Mouse (Mus musculus) lung, embryonic 16.5 days (tissue): ENCODE data around the gene Tgds. TPM values are rescaled to one million over a fixed set of nuclear protein-coding genes. Genes with fewer than 3 reads are reported as not detected.

Source experiments
- ATAC-seq: fragments of 200-750 bp; cut with Nextera tagmentation; 2 replicates; pipeline ENCODE4 v1.8.0; 2017; ENCODE audit warnings: low read depth, mild to moderate bottlenecking, moderate library complexity
- H3K27ac ChIP-seq: fragments of 300-500 bp; sonication (generic); 2 replicates; pipeline ENCODE4 v1.5.1; 2014; ENCODE audit warnings: mild to moderate bottlenecking, control low read depth, low read length
- H3K27me3 ChIP-seq: fragments of 300-500 bp; sonication (generic); 2 replicates; pipeline ENCODE4 v1.6.1; 2014; ENCODE audit warnings: low read depth, low read length, mixed read lengths; ENCODE audit not compliant: control insufficient read depth, insufficient read depth
- H3K36me3 ChIP-seq: fragments of 300-500 bp; sonication (generic); 2 replicates; pipeline ENCODE4 v1.6.1; 2014; ENCODE audit warnings: low read length; ENCODE audit not compliant: control insufficient read depth, insufficient read depth
- H3K4me1 ChIP-seq: fragments of 300-500 bp; sonication (generic); replicated peaks from 2 replicates; pipeline ENCODE4 v1.6.1; 2014; ENCODE audit warnings: low read length, mixed read lengths; ENCODE audit not compliant: control insufficient read depth, insufficient read depth
- H3K4me2 ChIP-seq: fragments of 300-500 bp; sonication (generic); 2 replicates; pipeline ENCODE4 v1.6.1; 2014; ENCODE audit warnings: low read depth, low read length, control low read depth
- H3K4me3 ChIP-seq: fragments of 300-500 bp; sonication (generic); 2 replicates; pipeline ENCODE4 v1.5.1; 2014; ENCODE audit warnings: mild to moderate bottlenecking, low read length, control low read depth
- H3K9ac ChIP-seq: fragments of 300-500 bp; sonication (generic); 2 replicates; pipeline ENCODE4 v1.6.1; 2014; ENCODE audit warnings: low read length, control low read depth
- H3K9me3 ChIP-seq: fragments of 300-500 bp; sonication (generic); 2 replicates; pipeline ENCODE4 v1.6.1; 2016; ENCODE audit warnings: low read length; ENCODE audit not compliant: control insufficient read depth
- WGBS: fragments of 180-500 bp; shearing (Covaris S2); extraction: QIAGEN DNeasy Blood & Tissue Kit; methylation state at CpG from one replicate; pipeline ENCODE4 v1.1.7; 2014; 5-methylcytosine and 5-hydroxymethylcytosine counted together
- polyA plus RNA-seq: library from polyadenylated mRNA; unstranded; fragments of >200 nt; fragmentation: Nextera tagmentation; extraction: Ambion mirVana; gene quantifications from 2 replicates; pipeline ENCODE4 v1.2.1, GENCODE M21; 2015

The Tgds gene
- 32.8 and 35.9 TPM in 2 replicates for polyA plus RNA-seq

- peak within 1 kb of the TSS; percentile 79 for H3K9ac ChIP-seq
- peak within 1 kb of the TSS; percentile 80 for H3K4me3 ChIP-seq
- H3K4me1 ChIP-seq: peaks cover 12% of the 10 kb centered on the region
- peak; percentile 79 for ATAC-seq
- peak within 1 kb of the TSS; percentile 80 for H3K4me2 ChIP-seq
- H3K9me3 ChIP-seq: no peaks in the 10 kb centered on the region
- peaks cover under 1% of the 10 kb centered on the region; the same call in 1 of the 2 replicates for H3K36me3 ChIP-seq
- H3K27me3 ChIP-seq: no peaks in the 10 kb centered on the region; the same call in 1 of the 2 replicates
- H3K27ac ChIP-seq: no peak within 1 kb of the TSS
- WGBS: 0% methylated on average over 28 of the region's 28 CpGs
These were observed at the start of gene Tgds for GRCm38 (mm10) chr14:118132642-118132977. TSS of gene Tgds (minus strand) at chr14:118132755.

- Histone ChIP-seq H3K4me3 (peak overlapping the region; percentile 65), H3K9me3 (no peaks in the 10 kb centered on the region), H3K4me1 (peaks cover 6% of the 10 kb centered on the region), H3K27ac (peak overlapping the region; percentile 88), H3K4me2 (peak overlapping the region; percentile 93), H3K9ac (peak overlapping the region; percentile 70), H3K27me3 (no peaks in the 10 kb centered on the region), H3K36me3 (no peaks in the 10 kb centered on the region)
- peak; percentile 82 for ATAC-seq
- 6% methylated on average over 10 of the region's 10 CpGs for WGBS
These were observed 48.2 kb upstream of the Tgds start for GRCm38 (mm10) chr14:118180711-118181177.

DNA sequence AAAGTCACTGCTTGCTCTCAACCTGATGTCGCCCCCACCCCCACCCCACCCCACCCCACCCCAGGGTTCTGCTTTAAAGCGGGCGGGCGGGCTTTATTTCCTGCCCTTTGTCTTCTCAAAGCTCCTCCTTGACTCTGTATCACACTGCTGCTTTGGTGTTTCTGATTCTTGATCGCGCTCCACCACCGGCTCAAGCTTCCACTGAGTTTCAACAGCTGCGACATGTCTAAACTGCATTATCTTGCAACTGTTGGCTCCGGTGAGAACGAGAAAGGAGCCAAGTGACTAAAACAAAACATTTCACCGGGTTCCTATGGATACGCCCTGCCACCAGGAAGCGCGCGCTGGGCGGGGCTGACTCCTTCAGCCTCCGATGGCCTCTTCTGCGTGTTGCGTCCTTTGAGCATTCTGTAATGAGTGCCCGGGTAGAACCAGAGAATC lies 47.6 kb upstream of the Tgds start:
- Histone ChIP-seq H3K4me2 (peak overlapping the region; percentile 93), H3K36me3 (no peaks in the 10 kb centered on the region), H3K4me1 (peaks cover 6% of the 10 kb centered on the region), H3K9me3 (no peaks in the 10 kb centered on the region), H3K9ac (peak overlapping the region; percentile 70), H3K27me3 (no peaks in the 10 kb centered on the region), H3K4me3 (peak overlapping the region; percentile 65), H3K27ac (peak overlapping the region; percentile 88)
- peak; percentile 92 for ATAC-seq
- under 1% methylated on average over 20 of the region's 20 CpGs for WGBS

GRCm38 (mm10) chr14:118179701-118180100 lies 47.1 kb upstream of the Tgds start:
- no peaks in the 10 kb centered on the region for H3K27me3 ChIP-seq
- 27% methylated on average over 7 of the region's 7 CpGs for WGBS
- H3K9me3 ChIP-seq: no peaks in the 10 kb centered on the region
- peak overlapping the region; percentile 65 for H3K4me3 ChIP-seq
- H3K9ac ChIP-seq: peak overlapping the region; percentile 70
- H3K4me1 ChIP-seq: peaks cover 6% of the 10 kb centered on the region
- ATAC-seq: peak; percentile 66
- H3K4me2 ChIP-seq: peak overlapping the region; percentile 93
- H3K36me3 ChIP-seq: no peaks in the 10 kb centered on the region
- H3K27ac ChIP-seq: peak overlapping the region; percentile 88

DNA sequence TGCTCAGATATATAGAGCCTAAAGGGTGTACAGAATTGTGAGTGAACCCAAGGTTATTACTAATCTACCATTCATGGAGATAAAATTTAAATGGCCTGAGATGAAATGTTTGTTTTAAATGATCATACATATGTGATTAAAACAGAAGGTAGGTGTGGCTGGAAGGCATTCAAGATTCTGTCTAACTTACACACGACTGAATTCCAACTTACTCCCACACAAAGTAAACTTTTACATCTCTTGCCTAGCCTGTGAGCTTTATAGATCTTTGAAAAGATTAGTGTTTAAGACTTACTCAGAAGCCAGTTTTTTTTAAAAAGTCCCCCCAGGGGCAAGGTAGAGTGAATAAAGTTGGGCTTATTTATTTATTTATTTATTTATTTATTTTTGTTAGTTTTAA lies 46.7 kb upstream of the Tgds start:
- ATAC-seq: no peak
- H3K4me1 ChIP-seq: peaks cover 6% of the 10 kb centered on the region
- no peaks in the 10 kb centered on the region for H3K36me3 ChIP-seq
- H3K9me3 ChIP-seq: no peaks in the 10 kb centered on the region
- H3K27ac ChIP-seq: no peak overlapping the region
- H3K4me2 ChIP-seq: no peak overlapping the region
- H3K9ac ChIP-seq: no peak overlapping the region
- H3K27me3 ChIP-seq: no peaks in the 10 kb centered on the region
- 7% methylated on average over 1 of the region's 1 CpGs for WGBS
- H3K4me3 ChIP-seq: no peak overlapping the region

DNA sequence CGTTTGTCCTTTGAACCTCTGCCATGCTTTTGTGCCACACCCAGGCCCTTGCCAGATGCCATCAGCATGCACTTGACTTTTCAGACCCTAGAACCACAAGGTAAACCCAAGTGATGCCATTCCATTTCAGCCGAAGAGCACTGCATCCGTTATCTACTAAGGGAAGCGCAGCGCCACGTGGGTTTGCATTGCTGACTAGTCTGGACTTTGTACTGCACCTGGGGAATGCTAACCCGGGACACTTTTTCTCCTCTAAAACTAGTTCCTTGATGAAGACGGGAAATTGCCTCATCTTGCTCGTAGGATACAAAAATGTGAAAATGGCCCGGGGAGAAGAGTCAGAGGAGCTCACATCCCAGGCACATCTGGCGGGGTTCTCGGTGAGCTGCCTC lies 43.1 kb upstream of the Tgds start:
- ATAC-seq: no peak
- H3K36me3 ChIP-seq: no peaks in the 10 kb centered on the region
- WGBS: 88% methylated on average over 12 of the region's 12 CpGs

GRCm38 (mm10) chr14:118175071-118175693 lies 42.6 kb upstream of the Tgds start:
- no peak overlapping the region for H3K9ac ChIP-seq
- no peaks in the 10 kb centered on the region for H3K9me3 ChIP-seq
- no peak overlapping the region for H3K27ac ChIP-seq
- no peaks in the 10 kb centered on the region for H3K36me3 ChIP-seq
- H3K4me1 ChIP-seq: peaks cover 3% of the 10 kb centered on the region
- no peaks in the 10 kb centered on the region for H3K27me3 ChIP-seq
- ATAC-seq: no peak
- H3K4me2 ChIP-seq: no peak overlapping the region
- 73% methylated on average over 30 of the region's 30 CpGs for WGBS
- H3K4me3 ChIP-seq: no peak overlapping the region

More for the DNA sequence above, 43.1 kb upstream of the Tgds start:
- Histone ChIP-seq H3K27ac (no peak overlapping the region), H3K9me3 (no peaks in the 10 kb centered on the region), H3K4me1 (peaks cover 6% of the 10 kb centered on the region), H3K4me2 (no peak overlapping the region), H3K27me3 (no peaks in the 10 kb centered on the region), H3K9ac (no peak overlapping the region), H3K4me3 (no peak overlapping the region)

DNA sequence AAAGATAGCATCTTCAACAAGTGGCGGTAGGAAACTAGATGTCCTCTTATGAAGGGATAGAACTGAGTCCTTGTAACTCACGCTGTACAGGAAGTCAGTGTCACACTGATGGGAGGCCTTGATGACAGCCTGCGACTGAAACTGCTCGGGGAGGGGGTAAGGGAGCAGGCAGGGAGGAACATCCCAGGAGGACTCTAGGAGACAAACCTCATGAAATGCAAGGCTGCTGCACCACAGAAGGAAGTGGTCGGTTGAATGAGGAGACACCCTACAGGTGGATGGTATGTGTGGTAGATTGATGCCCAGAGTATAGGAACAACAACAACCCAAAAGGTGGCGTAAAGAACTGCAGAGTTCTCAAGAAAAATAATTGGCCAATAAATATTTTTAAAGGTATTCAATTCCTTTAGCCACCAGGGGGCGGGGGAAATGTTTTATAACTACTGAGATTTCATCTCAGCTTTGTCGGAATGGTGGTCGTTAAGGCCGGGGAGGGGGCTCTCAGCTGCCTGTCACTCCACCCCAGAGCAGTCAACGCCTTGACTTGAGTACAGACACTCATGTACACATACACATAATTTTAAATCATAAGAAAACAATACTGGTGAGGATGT lies 41.1 kb upstream of the Tgds start:
- no peak overlapping the region for H3K4me3 ChIP-seq
- H3K9ac ChIP-seq: no peak overlapping the region
- H3K36me3 ChIP-seq: peaks cover 2% of the 10 kb centered on the region
- 59% methylated on average over 11 of the region's 11 CpGs for WGBS
- H3K9me3 ChIP-seq: no peaks in the 10 kb centered on the region
- ATAC-seq: no peak
- no peak overlapping the region for H3K4me2 ChIP-seq
- no peaks in the 10 kb centered on the region for H3K27me3 ChIP-seq
- H3K27ac ChIP-seq: no peak overlapping the region
- H3K4me1 ChIP-seq: no peaks in the 10 kb centered on the region

DNA sequence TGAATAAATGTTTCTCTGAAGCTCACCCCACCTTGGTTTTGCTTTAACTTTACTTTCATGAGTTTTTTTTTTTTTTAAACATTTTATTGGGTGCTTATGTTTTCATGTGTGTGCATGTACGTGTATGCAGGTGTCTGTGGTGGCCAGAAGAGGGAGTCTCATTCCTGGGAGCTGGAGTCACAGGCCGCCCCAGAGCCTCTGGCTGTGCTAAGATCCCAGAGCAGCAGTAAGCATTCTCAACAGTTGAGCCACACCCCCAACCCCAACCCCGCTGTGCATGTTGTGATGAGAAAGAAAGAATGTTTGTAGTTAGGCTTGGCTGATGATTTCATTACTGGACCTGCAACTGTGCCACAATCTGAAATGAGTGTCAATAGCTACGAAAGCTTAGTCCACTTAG lies 36.2 kb upstream of the Tgds start:
- Histone ChIP-seq H3K27ac (no peak overlapping the region), H3K27me3 (no peaks in the 10 kb centered on the region), H3K4me3 (no peak overlapping the region), H3K4me2 (no peak overlapping the region), H3K4me1 (no peaks in the 10 kb centered on the region), H3K9me3 (no peaks in the 10 kb centered on the region), H3K9ac (no peak overlapping the region), H3K36me3 (peaks cover 4% of the 10 kb centered on the region)
- ATAC-seq: no peak
- WGBS: 95% methylated on average over 4 of the region's 4 CpGs
